ENCODE assay signal across 19 mouse cellular contexts in genomic region chr17:88397501-88397900, GRCm38 (mm10).
"Had no signal": no experiment of that assay in that cellular context is flagged by ENCODE, and none has a peak within 500 bp of the region (broad histone marks: within the 10 kb centered on the region; RNA-seq: fewer than 3 reads in every experiment).

No protein-coding gene starts in this region.

- H3K4me3 ChIP-seq: limb, embryonic 12.5 days; limb, embryonic 15.5 days; midbrain, embryonic 12.5 days; midbrain, embryonic 15.5 days; neural tube, embryonic 12.5 days; neural tube, embryonic 15.5 days had no signal

- DNase-seq: kidney, postnatal 14 days; kidney, postnatal 4 days; liver, postnatal 0 days; lung, embryonic 14.5 days; right cerebral cortex, adult 18-20 months; right cerebral cortex, postnatal 14 days; right cerebral cortex, postnatal 4 days; thymus, adult 2 months; thymus, postnatal 14 days; thymus, postnatal 4 days had no signal

- H3K9me3 ChIP-seq: limb, embryonic 12.5 days; limb, embryonic 15.5 days; midbrain, embryonic 12.5 days; midbrain, embryonic 15.5 days; neural tube, embryonic 12.5 days; neural tube, embryonic 15.5 days had no signal

- H3K4me1 ChIP-seq: limb, embryonic 12.5 days; limb, embryonic 15.5 days had no signal

- H3K27ac ChIP-seq: limb, embryonic 12.5 days; limb, embryonic 15.5 days; liver, embryonic 14.5 days; macrophage; midbrain, embryonic 12.5 days; midbrain, embryonic 15.5 days; neural tube, embryonic 12.5 days; neural tube, embryonic 15.5 days; stomach, postnatal 0 days had no signal

- H3K9ac ChIP-seq: limb, embryonic 12.5 days; limb, embryonic 15.5 days; liver, embryonic 14.5 days; liver, postnatal 0 days; lung, embryonic 14.5 days; midbrain, embryonic 12.5 days; midbrain, embryonic 15.5 days; neural tube, embryonic 12.5 days; neural tube, embryonic 15.5 days had no signal

- H3K36me3 ChIP-seq: limb, embryonic 12.5 days; limb, embryonic 15.5 days; midbrain, embryonic 12.5 days; midbrain, embryonic 15.5 days; neural tube, embryonic 12.5 days; neural tube, embryonic 15.5 days had no signal
